Comparison of ENCODE assay signal across 8 mouse cellular contexts in genomic region chr11:97694435-97694834, GRCm38 (mm10). TPM values are rescaled to one million over a fixed set of nuclear protein-coding genes. Genes with fewer than 3 reads are reported as not detected.
A peak's percentile ranks its signal among the peaks of the same experiment; 100 is the strongest.
DNase-seq lines count a peak whose midpoint lies in the region; ATAC-seq lines count a peak whose summit lies in the region.
"Had no signal": no experiment of that assay in that cellular context is flagged by ENCODE, and none has a peak within 500 bp of the region (broad histone marks: within the 10 kb centered on the region; RNA-seq: fewer than 3 reads in every experiment).

No protein-coding gene starts in this region.

- peaks cover 48% of the 10 kb centered on the region for H3K4me1 ChIP-seq in neural tube, embryonic 12.5 days
- peaks cover 45% of the 10 kb centered on the region for H3K4me1 ChIP-seq in hindbrain, embryonic 12.5 days
- peaks cover 52% of the 10 kb centered on the region for H3K4me1 ChIP-seq in limb, embryonic 15.5 days

- H3K4me3 ChIP-seq in neural tube, embryonic 12.5 days: no peak overlapping the region
- no peak overlapping the region for H3K4me3 ChIP-seq in hindbrain, embryonic 12.5 days
- no peak overlapping the region for H3K4me3 ChIP-seq in limb, embryonic 15.5 days
- H3K4me3 ChIP-seq: heart, embryonic 10.5 days had no signal

- peak overlapping the region; percentile 21; the same call in 1 of the 2 replicates for H3K9ac ChIP-seq in neural tube, embryonic 12.5 days
- H3K9ac ChIP-seq in hindbrain, embryonic 12.5 days: no peak overlapping the region
- no peak overlapping the region for H3K9ac ChIP-seq in limb, embryonic 15.5 days

- DNase-seq in neural tube, embryonic 10.5 days (ENCODE audit: extremely low spot score, low spot score): no peak
- DNase-seq in ovary, postnatal 14 days (ENCODE audit: low spot score): no peak
- DNase-seq in kidney, adult 11 months: no peak
- no peak for DNase-seq in natural killer cell, adult 2 months (ENCODE audit: low spot score in 2 of 2)

- no peaks in the 10 kb centered on the region for H3K9me3 ChIP-seq in neural tube, embryonic 12.5 days
- H3K9me3 ChIP-seq in hindbrain, embryonic 12.5 days (replicated peaks): no peaks in the 10 kb centered on the region
- H3K9me3 ChIP-seq in limb, embryonic 15.5 days: no peaks in the 10 kb centered on the region
- H3K9me3 ChIP-seq: heart, embryonic 10.5 days had no signal

- peak overlapping the region; percentile 81 for H3K4me2 ChIP-seq in neural tube, embryonic 12.5 days (replicated peaks)
- H3K4me2 ChIP-seq in hindbrain, embryonic 12.5 days (replicated peaks): peak overlapping the region; percentile 87; the same call in 1 of the 2 replicates
- H3K4me2 ChIP-seq in limb, embryonic 15.5 days: 0 out of 2 replicates have a peak overlapping the region, but pooled peaks have one; percentile 25

- H3K27me3 ChIP-seq in neural tube, embryonic 12.5 days (replicated peaks): no peaks in the 10 kb centered on the region
- H3K27me3 ChIP-seq in hindbrain, embryonic 12.5 days: no peaks in the 10 kb centered on the region
- no peaks in the 10 kb centered on the region for H3K27me3 ChIP-seq in limb, embryonic 15.5 days

- WGBS in neural tube, embryonic 12.5 days: 87% methylated on average over 4 of the region's 4 CpGs
- WGBS in hindbrain, embryonic 12.5 days: 91% methylated on average over 4 of the region's 4 CpGs
- 77% methylated on average over 4 of the region's 4 CpGs for WGBS in limb, embryonic 15.5 days

- peaks cover 36% of the 10 kb centered on the region for H3K36me3 ChIP-seq in neural tube, embryonic 12.5 days
- peaks cover 35% of the 10 kb centered on the region for H3K36me3 ChIP-seq in hindbrain, embryonic 12.5 days
- peaks cover 37% of the 10 kb centered on the region for H3K36me3 ChIP-seq in limb, embryonic 15.5 days

- ATAC-seq in neural tube, embryonic 12.5 days (ENCODE audit: low FRiP score, low read depth): no peak
- ATAC-seq in hindbrain, embryonic 12.5 days (ENCODE audit: low FRiP score): no peak
- ATAC-seq in limb, embryonic 15.5 days (ENCODE audit: insufficient number of reproducible peaks, low FRiP score, low TSS enrichment, low read depth): no peak

- 0 out of 2 replicates have a peak overlapping the region, but pooled peaks have one; percentile 33 for H3K27ac ChIP-seq in neural tube, embryonic 12.5 days
- peak overlapping the region; percentile 64 for H3K27ac ChIP-seq in hindbrain, embryonic 12.5 days
- peak overlapping the region; percentile 73 for H3K27ac ChIP-seq in limb, embryonic 15.5 days
- H3K27ac ChIP-seq: heart, embryonic 10.5 days had no signal

RNA-seq across cellular contexts. Expression of gene Pcgf2, which starts 5.9 kb away (rescaled TPM):
- polyA plus RNA-seq in neural tube, embryonic 12.5 days (2016; fragmentation: Nextera tagmentation; extraction: Ambion mirVana): 19.9 and 21.1 TPM in 2 replicates
- polyA plus RNA-seq in hindbrain, embryonic 12.5 days (2016; fragmentation: Nextera tagmentation; extraction: Ambion mirVana): 23.3 and 24.7 TPM in 2 replicates
- 13.1 and 14.7 TPM in 2 replicates for polyA plus RNA-seq in limb, embryonic 15.5 days (2015; fragmentation: Nextera tagmentation; extraction: Ambion mirVana)

RNA-seq across cellular contexts. Expression of gene Psmb3, which starts 8.8 kb away (rescaled TPM):
- 453 and 497 TPM in 2 replicates for polyA plus RNA-seq in neural tube, embryonic 12.5 days (2016; fragmentation: Nextera tagmentation; extraction: Ambion mirVana)
- polyA plus RNA-seq in hindbrain, embryonic 12.5 days (2016; fragmentation: Nextera tagmentation; extraction: Ambion mirVana): 375 and 438 TPM in 2 replicates
- 413 and 414 TPM in 2 replicates for polyA plus RNA-seq in limb, embryonic 15.5 days (2015; fragmentation: Nextera tagmentation; extraction: Ambion mirVana)

RNA-seq across cellular contexts. Expression of gene Cisd3, which starts 8.8 kb away (rescaled TPM):
- polyA plus RNA-seq in neural tube, embryonic 12.5 days (2016; fragmentation: Nextera tagmentation; extraction: Ambion mirVana): 17.8 and 25.6 TPM in 2 replicates
- 14.7 and 17.1 TPM in 2 replicates for polyA plus RNA-seq in hindbrain, embryonic 12.5 days (2016; fragmentation: Nextera tagmentation; extraction: Ambion mirVana)
- 13.5 and 18.6 TPM in 2 replicates for polyA plus RNA-seq in limb, embryonic 15.5 days (2015; fragmentation: Nextera tagmentation; extraction: Ambion mirVana)

RNA-seq across cellular contexts. Expression of gene Mllt6, which starts 31.2 kb away (rescaled TPM):
- polyA plus RNA-seq in neural tube, embryonic 12.5 days (2016; fragmentation: Nextera tagmentation; extraction: Ambion mirVana): 3.0 and 4.0 TPM in 2 replicates
- 2.9 and 3.5 TPM in 2 replicates for polyA plus RNA-seq in hindbrain, embryonic 12.5 days (2016; fragmentation: Nextera tagmentation; extraction: Ambion mirVana)
- polyA plus RNA-seq in limb, embryonic 15.5 days (2015; fragmentation: Nextera tagmentation; extraction: Ambion mirVana): 2.4 and 2.6 TPM in 2 replicates

RNA-seq across cellular contexts. Expression of gene Pip4k2b, which starts 50.1 kb away (rescaled TPM):
- 3.2 and 3.7 TPM in 2 replicates for polyA plus RNA-seq in neural tube, embryonic 12.5 days (2016; fragmentation: Nextera tagmentation; extraction: Ambion mirVana)
- 2.6 and 3.4 TPM in 2 replicates for polyA plus RNA-seq in hindbrain, embryonic 12.5 days (2016; fragmentation: Nextera tagmentation; extraction: Ambion mirVana)
- polyA plus RNA-seq in limb, embryonic 15.5 days (2015; fragmentation: Nextera tagmentation; extraction: Ambion mirVana): 1.7 and 2.2 TPM in 2 replicates

Comparison
In these comparisons a context has a peak if more than half of its experiments do, and no peak if none do; other contexts are left out.
1. H3K4me2 ChIP-seq: peak in every context shown above with its lines; median percentile 87 in hindbrain, embryonic 12.5 days; 81 in neural tube, embryonic 12.5 days; 25 in limb, embryonic 15.5 days.